Mouse (Mus musculus) intestine, postnatal 0 days (tissue): ENCODE data around the gene Scn4a. TPM values are rescaled to one million over a fixed set of nuclear protein-coding genes. Genes with fewer than 3 reads are reported as not detected.
A peak's percentile ranks its signal among the peaks of the same experiment; 100 is the strongest.

Source experiments
- ATAC-seq: fragments of 200-750 bp; cut with Nextera tagmentation; 2 replicates; pipeline ENCODE4 v1.8.0; 2017; ENCODE audit warnings: mild to moderate bottlenecking, moderate TSS enrichment, moderate library complexity
- H3K27ac ChIP-seq: fragments of 300-500 bp; sonication (generic); 2 replicates; pipeline ENCODE4 v1.5.1; 2014; ENCODE audit warnings: mild to moderate bottlenecking, low read depth, low read length, moderate library complexity
- H3K27me3 ChIP-seq: fragments of 300-500 bp; sonication (generic); replicated peaks from 2 replicates; pipeline ENCODE4 v1.6.1; 2014; ENCODE audit warnings: low read length, mixed read lengths; ENCODE audit not compliant: control insufficient read depth, insufficient read depth
- H3K36me3 ChIP-seq: fragments of 300-500 bp; sonication (generic); 2 replicates; pipeline ENCODE4 v1.6.1; 2014; ENCODE audit warnings: mild to moderate bottlenecking, moderate library complexity; ENCODE audit not compliant: control insufficient read depth, insufficient read depth
- H3K4me1 ChIP-seq: fragments of 300-500 bp; sonication (generic); replicated peaks from 2 replicates; pipeline ENCODE4 v1.6.1; 2014; ENCODE audit warnings: antibody characterized with exemption, low read length, mixed read lengths; ENCODE audit not compliant: control insufficient read depth, insufficient read depth
- H3K4me2 ChIP-seq: fragments of 300-500 bp; sonication (generic); replicated peaks from 2 replicates; pipeline ENCODE4 v1.6.1; 2014; ENCODE audit warnings: low read depth, mild to moderate bottlenecking, moderate library complexity
- H3K4me3 ChIP-seq: fragments of 300-500 bp; sonication (generic); 2 replicates; pipeline ENCODE4 v1.5.1; 2014; ENCODE audit warnings: low read depth, low read length
- H3K9ac ChIP-seq: fragments of 300-500 bp; sonication (generic); 2 replicates; pipeline ENCODE4 v1.6.1; 2014; ENCODE audit warnings: mild to moderate bottlenecking, low read depth, low read length
- H3K9me3 ChIP-seq: fragments of 300-500 bp; sonication (generic); 2 replicates; pipeline ENCODE4 v1.6.1; 2016; ENCODE audit warnings: mixed run types; ENCODE audit not compliant: control insufficient read depth
- CTCF ChIP-seq: sonication (generic); IDR thresholded peaks from 2 replicates; pipeline ENCODE4 v1.5.1; 2016; ENCODE audit warnings: low read depth, mild to moderate bottlenecking, control low read depth, antibody characterized with exemption, moderate library complexity
- WGBS: fragments of 180-500 bp; shearing (Covaris S2); extraction: QIAGEN DNeasy Blood & Tissue Kit; methylation state at CpG from one replicate; pipeline ENCODE4 v1.1.7; 2014; 5-methylcytosine and 5-hydroxymethylcytosine counted together
- polyA plus RNA-seq: library from polyadenylated mRNA; unstranded; fragments of >200 nt; fragmentation: Nextera tagmentation; extraction: Ambion mirVana; gene quantifications from 2 replicates; pipeline ENCODE4 v1.2.1, GENCODE M21; 2015

Gene Scn4a
- polyA plus RNA-seq, 1 experiment from 2014 or later: 0.01 TPM

DNA sequence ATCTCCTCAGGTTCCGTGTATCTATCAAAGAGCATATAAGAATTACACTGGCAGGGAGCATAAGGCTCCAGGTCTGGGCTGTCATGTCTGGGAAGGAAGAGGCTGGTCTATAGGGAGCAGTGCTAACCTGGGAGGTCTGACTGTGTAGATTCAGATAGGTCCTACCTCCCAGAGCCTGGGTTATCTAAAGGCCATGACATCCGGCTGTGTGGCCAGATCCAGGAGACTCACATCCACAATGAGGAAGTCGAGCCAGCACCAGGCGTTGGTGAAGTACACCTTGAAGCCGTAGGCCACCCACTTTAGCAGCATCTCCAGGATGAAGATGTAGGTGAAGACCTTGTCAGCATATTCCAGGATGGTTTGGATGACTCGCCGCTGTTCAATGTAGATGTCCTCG, 26.6 kb downstream of the Scn4a start:
- Histone ChIP-seq H3K27ac (no peak overlapping the region), H3K4me2 (no peak overlapping the region), H3K36me3 (no peaks in the 10 kb centered on the region), H3K4me1 (no peaks in the 10 kb centered on the region), H3K27me3 (no peaks in the 10 kb centered on the region), H3K4me3 (no peak overlapping the region), H3K9ac (no peak overlapping the region), H3K9me3 (no peaks in the 10 kb centered on the region)
- ATAC-seq: no peak
- no peak for TF ChIP-seq CTCF
- WGBS: 87% methylated on average over 8 of the region's 8 CpGs

DNA sequence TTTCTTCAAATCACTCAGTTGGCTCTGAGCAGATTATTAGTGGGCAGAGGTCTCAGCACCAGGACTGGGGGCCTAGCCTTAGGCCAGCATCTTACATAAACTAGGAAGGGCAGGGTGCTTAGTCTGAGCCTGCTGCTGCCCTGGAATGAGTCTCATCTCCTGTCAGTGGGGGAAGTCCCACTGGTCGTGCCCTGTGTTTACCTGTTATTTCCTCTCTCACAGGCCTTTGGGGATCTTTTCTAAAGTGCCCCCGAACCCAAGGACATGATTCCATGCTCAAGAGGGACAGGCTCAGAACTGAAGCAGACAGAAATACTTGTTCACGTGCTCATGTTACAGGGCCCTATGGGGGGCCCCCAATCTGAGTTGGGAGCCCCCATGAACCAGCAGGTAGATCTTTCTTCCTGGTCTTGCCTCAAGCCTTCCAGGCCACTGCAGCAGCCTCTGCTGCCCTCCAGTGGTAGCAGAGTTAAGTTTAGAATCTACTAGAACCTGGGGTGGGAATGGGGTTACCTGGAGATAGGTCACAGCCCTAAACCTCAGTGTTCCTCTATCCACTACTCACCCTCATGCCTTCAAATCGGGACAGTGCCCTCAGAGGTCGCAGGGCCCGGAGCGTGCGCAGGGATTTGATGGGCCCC, 27.4 kb downstream of the Scn4a start:
- WGBS: 58% methylated on average over 8 of the region's 8 CpGs
- ATAC-seq: no peak

DNA sequence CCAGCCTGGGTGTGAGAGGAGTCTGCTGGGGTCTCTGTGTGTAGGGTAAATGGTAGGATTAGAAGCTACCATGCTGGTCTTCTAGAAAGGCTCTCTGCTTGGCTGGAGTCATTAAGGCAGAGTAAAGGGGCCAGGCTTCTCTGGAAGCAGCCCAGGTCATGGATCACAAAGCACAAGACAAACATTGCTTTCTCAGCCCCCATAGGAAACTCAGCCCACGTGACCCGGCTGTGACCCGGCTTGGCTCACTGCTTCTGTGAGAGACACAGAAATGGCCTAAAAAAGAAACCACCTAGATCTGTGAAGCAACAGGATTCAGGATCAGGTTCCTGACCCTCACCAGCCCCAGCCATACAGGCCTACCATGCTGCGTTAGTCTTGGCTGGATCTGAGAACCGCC, 28.2 kb downstream of the Scn4a start:
- no peaks in the 10 kb centered on the region for H3K9me3 ChIP-seq
- no peak overlapping the region for H3K27ac ChIP-seq
- no peak for ATAC-seq
- H3K9ac ChIP-seq: no peak overlapping the region
- WGBS: 68% methylated on average over 5 of the region's 5 CpGs
- H3K4me3 ChIP-seq: no peak overlapping the region
- no peak for TF ChIP-seq CTCF
- no peaks in the 10 kb centered on the region for H3K4me1 ChIP-seq
- no peaks in the 10 kb centered on the region for H3K27me3 ChIP-seq
- H3K36me3 ChIP-seq: no peaks in the 10 kb centered on the region
- H3K4me2 ChIP-seq: no peak overlapping the region

More for the DNA sequence above, 27.4 kb downstream of the Scn4a start:
- Histone ChIP-seq H3K4me1 (no peaks in the 10 kb centered on the region), H3K36me3 (no peaks in the 10 kb centered on the region), H3K27me3 (no peaks in the 10 kb centered on the region), H3K4me3 (no peak overlapping the region), H3K9me3 (no peaks in the 10 kb centered on the region), H3K27ac (no peak overlapping the region), H3K4me2 (no peak overlapping the region), H3K9ac (no peak overlapping the region)
- TF ChIP-seq CTCF: peak; percentile 90

DNA sequence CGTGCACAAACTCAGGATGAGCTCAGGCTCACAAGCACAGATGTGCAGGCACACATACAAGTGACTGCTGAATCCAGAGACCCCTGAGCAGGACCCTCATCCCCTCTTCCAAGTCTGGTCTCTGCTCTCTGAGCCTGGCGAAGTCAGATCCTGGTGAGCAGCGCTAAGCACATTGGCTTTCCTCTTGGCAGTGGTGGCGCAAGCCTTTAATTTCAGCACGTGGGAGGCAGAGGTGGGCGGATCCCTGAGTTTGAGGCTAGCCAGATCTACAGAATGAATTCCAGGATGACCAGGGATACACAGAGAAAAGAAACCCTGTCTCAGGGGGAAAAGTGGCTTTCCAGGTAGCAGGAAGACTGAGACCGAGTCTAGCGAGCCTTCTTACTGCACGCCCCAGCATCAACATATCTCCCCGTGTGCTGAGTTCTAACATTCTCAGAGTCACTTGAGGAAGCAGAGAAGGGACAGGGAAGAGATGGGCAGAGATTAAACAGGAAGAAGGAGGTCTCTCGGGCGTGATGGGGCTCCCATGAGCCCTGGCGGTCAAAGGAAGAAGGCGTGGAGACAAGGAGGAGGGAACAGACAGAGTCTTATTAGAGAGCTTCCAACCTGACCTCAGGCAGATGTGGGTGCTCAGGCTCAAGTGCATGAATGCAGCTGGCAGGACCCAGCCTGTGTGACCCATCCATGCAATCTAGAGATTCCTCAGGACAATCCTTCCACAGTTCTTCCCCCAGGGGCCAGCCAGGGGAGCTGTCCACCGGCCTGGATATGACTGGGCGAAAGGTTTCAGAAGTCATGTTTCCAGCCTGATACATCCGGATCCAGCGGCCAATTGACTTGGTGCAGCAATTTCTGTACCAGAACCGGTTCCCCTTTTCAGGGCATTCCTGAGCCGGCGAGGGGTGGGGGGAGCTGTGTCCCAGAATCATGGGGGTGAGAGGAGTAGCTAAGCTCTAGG, 34.4 kb downstream of the Scn4a start:
- no peak for ATAC-seq
- no peaks in the 10 kb centered on the region for H3K36me3 ChIP-seq
- WGBS: 57% methylated on average over 21 of the region's 21 CpGs
- H3K4me1 ChIP-seq: 0 out of 2 replicates have a peak, but pooled peaks cover 6% of the 10 kb centered on the region
- no peak for TF ChIP-seq CTCF
- H3K27me3 ChIP-seq: no peaks in the 10 kb centered on the region
- H3K4me3 ChIP-seq: no peak overlapping the region
- H3K9me3 ChIP-seq: no peaks in the 10 kb centered on the region
- H3K27ac ChIP-seq: no peak overlapping the region; the same call in 1 of the 2 replicates
- no peak overlapping the region for H3K9ac ChIP-seq
- no peak overlapping the region for H3K4me2 ChIP-seq

DNA sequence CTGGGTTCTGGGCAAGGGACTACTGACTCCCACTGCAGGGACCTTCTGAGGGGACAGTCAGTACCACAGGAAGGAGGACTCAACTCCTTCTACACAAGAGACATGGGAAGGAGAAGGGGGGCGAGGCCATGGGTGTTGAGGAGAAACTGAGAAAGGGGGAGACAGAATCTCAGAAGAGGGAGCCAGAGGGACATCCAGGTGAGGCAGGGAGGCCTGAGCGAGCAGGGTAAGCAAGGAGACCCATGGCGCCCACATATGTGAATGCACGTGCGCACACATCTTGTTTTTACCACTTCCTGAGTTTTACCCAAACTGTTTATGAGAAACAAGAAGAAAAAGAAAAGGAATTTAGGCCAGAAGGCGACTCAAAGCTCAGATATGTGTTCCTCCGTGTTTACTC, 35.3 kb downstream of the Scn4a start:
- no peak overlapping the region for H3K9ac ChIP-seq

DNA sequence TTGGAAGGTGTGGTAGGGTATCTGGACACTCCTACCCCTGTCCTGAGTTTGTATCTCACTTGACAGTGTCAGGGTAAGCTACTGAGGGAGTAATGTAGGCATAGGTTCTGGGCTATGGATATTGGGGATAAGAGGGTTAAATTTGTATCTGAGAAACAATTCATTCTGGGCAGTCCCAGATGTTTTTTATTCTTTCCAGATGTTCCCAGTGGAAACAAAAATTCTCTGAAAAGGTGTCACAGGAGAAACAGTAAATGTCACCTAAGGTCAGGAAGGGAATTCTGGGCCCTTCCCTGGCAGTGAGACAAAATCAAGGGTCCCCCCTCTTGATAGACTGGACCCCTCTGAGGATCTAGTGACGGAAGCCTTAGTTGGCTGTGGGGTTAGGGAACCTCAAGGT, 36.7 kb downstream of the Scn4a start:
- no peaks in the 10 kb centered on the region for H3K36me3 ChIP-seq
- 68% methylated on average over 1 of the region's 1 CpGs for WGBS
- H3K9me3 ChIP-seq: no peaks in the 10 kb centered on the region
- no peaks in the 10 kb centered on the region for H3K27me3 ChIP-seq
- H3K27ac ChIP-seq: no peak overlapping the region
- H3K4me3 ChIP-seq: no peak overlapping the region
- H3K9ac ChIP-seq: no peak overlapping the region
- no peak overlapping the region for H3K4me2 ChIP-seq
- no peak for ATAC-seq
- H3K4me1 ChIP-seq: 0 out of 2 replicates have a peak, but pooled peaks cover 6% of the 10 kb centered on the region
- TF ChIP-seq CTCF: no peak

More for the DNA sequence above, 35.3 kb downstream of the Scn4a start:
- H3K9me3 ChIP-seq: no peaks in the 10 kb centered on the region
- ATAC-seq: no peak
- no peak overlapping the region for H3K4me2 ChIP-seq
- no peaks in the 10 kb centered on the region for H3K27me3 ChIP-seq
- TF ChIP-seq CTCF: no peak
- H3K36me3 ChIP-seq: no peaks in the 10 kb centered on the region
- WGBS: 72% methylated on average over 7 of the region's 7 CpGs
- H3K4me3 ChIP-seq: no peak overlapping the region
- no peak overlapping the region for H3K27ac ChIP-seq
- 0 out of 2 replicates have a peak, but pooled peaks cover 6% of the 10 kb centered on the region for H3K4me1 ChIP-seq
